Mouse (Mus musculus) liver, postnatal 0 days (tissue): ENCODE measurements around the gene Mpig6b.

Source experiments
- CTCF ChIP-seq: sonication (generic); IDR thresholded peaks from 2 replicates; pipeline ENCODE4 v1.5.1; 2016; ENCODE audit warnings: antibody characterized with exemption, low read depth
- EP300 ChIP-seq: IDR thresholded peaks from 2 replicates; pipeline ENCODE4 v1.6.1; 2016; ENCODE audit warnings: antibody characterized with exemption, low read depth, mild to moderate bottlenecking

DNA sequence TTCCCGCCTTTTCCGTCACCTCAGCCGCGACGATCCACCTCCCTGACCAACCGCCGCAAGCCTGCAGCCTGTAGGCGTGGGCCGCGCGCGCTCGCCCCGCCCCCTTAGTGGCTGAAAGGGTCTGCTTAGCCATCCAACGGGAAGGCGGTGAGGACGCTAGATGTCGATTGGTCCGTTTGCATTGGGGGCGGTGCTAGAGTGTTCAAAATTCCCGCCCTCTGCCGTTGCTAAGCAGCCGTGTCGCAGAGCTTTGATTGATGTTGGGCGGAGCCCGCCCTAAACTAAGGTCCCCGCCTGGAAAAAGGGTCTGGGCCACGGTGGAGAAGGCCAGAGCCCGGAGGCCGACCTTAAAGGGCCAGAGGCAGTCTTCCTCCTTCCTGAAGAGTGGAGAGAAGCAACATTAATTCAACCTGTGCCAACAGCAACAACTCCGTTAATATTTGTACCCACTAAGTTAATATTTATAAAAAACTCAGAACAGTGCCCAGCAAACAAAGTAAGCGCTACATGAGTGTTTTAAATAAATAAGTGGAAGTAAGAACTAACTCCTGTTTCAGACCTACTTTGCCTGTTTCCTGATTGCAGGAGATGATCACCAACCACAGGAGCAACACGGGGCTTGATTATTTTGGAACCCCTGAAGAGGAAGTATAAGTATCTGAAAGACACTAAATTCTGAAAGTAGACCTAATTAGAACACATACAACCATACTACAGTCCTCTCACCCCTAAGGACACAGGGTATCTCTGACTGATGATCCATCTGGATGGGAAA, 19.1 kb downstream of the Mpig6b start, which contains the start of gene Msh5:
- TF ChIP-seq CTCF (no peak), EP300 (peak; percentile 46)
